Mouse (Mus musculus) ES-Bruce4 (cell line): ENCODE measurements around the gene Gm11115. TPM values are rescaled to one million over a fixed set of nuclear protein-coding genes. Genes with fewer than 3 reads are reported as not detected.

ENCODE experiments used
- H3K27ac ChIP-seq: 2 replicates; pipeline ENCODE4 v1.5.1; 2012; ENCODE audit warnings: low read length, inconsistent platforms; ENCODE audit not compliant: insufficient read depth
- H3K27me3 ChIP-seq: 2 replicates; pipeline ENCODE4 v1.6.1; 2012; ENCODE audit warnings: mild to moderate bottlenecking, low read length, inconsistent platforms; ENCODE audit not compliant: control insufficient read depth, poor library complexity, insufficient read depth, severe bottlenecking
- H3K36me3 ChIP-seq: 2 replicates; pipeline ENCODE4 v1.6.1; 2012; ENCODE audit warnings: inconsistent platforms, mild to moderate bottlenecking, low read length, moderate library complexity; ENCODE audit not compliant: control insufficient read depth, poor library complexity, insufficient read depth, severe bottlenecking
- H3K4me1 ChIP-seq: one replicate; pipeline ENCODE4 v1.8.1; 2011; ENCODE audit warnings: low read length; ENCODE audit not compliant: control insufficient read depth, insufficient read depth
- H3K4me3 ChIP-seq: 2 replicates; pipeline ENCODE4 v1.5.1; 2011; ENCODE audit warnings: low read depth, mild to moderate bottlenecking, low read length
- H3K9ac ChIP-seq: 2 replicates; pipeline ENCODE4 v1.6.1; 2012; ENCODE audit warnings: low read depth, mild to moderate bottlenecking, inconsistent platforms; ENCODE audit not compliant: poor library complexity, severe bottlenecking
- H3K9me3 ChIP-seq: replicated peaks from 2 replicates; pipeline ENCODE4 v1.6.1; 2012; ENCODE audit warnings: mild to moderate bottlenecking, low read length, inconsistent platforms; ENCODE audit not compliant: control insufficient read depth, poor library complexity, insufficient read depth, severe bottlenecking
- CTCF ChIP-seq: IDR thresholded peaks from one replicate; pipeline ENCODE4 v1.8.1; 2011; ENCODE audit warnings: low read depth, low read length
- EP300 ChIP-seq: IDR thresholded peaks from 2 replicates; pipeline ENCODE4 v1.6.1; 2011; ENCODE audit warnings: low read depth, low read length; ENCODE audit not compliant: insufficient read depth
- POLR2A ChIP-seq: IDR thresholded peaks from one replicate; pipeline ENCODE4 v1.8.1; 2011; ENCODE audit warnings: low read length; ENCODE audit not compliant: insufficient read depth
- polyA plus RNA-seq: library from polyadenylated mRNA; stranded (reverse); fragments of >200 nt; gene quantifications from 2 replicates; pipeline ENCODE4 v1.2.4, GENCODE M21; 2011; ENCODE audit warnings: low read depth; ENCODE audit not compliant: missing spikeins, insufficient read depth, insufficient read length

The Gm11115 gene
- polyA plus RNA-seq, result not detected in 2 replicates

DNA sequence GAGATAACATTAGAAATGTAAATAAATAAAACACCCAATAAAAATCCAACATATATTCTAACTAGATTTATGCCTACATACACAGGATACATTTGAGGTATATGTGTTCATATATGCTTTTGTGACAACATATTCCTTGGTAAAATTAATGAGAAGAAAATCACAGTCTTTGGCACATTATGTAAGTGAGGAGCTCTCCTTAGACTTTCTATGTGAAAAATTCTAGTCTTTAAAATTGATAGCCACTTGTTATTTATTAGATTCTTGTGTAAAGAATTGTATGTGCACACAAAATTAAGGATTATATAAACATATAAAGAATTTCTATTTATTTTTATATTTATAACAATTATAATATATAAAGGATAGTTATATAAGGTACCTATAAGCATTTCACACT is at the start of gene Gm11115:
TSS of gene Gm11115 (minus strand) at position 101 of the 400 bp plus-strand sequence.
- Histone ChIP-seq H3K9ac (no peak within 1 kb of the TSS), H3K36me3 (no peaks in the 10 kb centered on the region), H3K9me3 (peaks cover 10% of the 10 kb centered on the region), H3K4me3 (no peak within 1 kb of the TSS), H3K4me1 (no peaks in the 10 kb centered on the region), H3K27ac (no peak within 1 kb of the TSS), H3K27me3 (no peaks in the 10 kb centered on the region)
- TF ChIP-seq EP300 (no peak), CTCF (no peak), POLR2A (no peak)

DNA sequence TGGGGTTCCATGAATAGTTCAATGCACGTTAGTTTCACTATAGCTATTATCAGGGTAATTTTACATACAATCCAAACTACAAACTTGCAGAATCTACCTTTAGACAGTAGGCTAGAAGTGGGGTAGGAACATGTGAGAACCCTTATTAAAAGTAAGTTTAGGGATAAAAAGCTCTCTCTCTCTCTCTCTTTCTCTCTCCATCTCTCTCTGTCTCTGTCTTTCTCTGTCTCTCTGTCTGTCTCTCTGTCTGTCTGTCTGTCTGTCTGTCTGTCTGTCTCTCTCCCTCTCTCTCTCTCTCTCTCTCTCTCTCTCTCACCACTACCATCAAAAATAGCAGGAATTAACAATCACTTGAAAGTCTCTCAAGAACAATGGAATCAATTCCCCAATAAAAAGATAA is 42.5 kb downstream of the Gm11115 start, which contains the start of gene Gm11116:
TSS of gene Gm11116 (minus strand) at position 101 of the 400 bp plus-strand sequence.
- Histone ChIP-seq H3K9me3 (no peaks in the 10 kb centered on the region), H3K9ac (peak within 1 kb of the TSS; percentile 62), H3K4me1 (no peaks in the 10 kb centered on the region), H3K27me3 (no peaks in the 10 kb centered on the region), H3K27ac (no peak within 1 kb of the TSS), H3K4me3 (peak within 1 kb of the TSS; percentile 79), H3K36me3 (no peaks in the 10 kb centered on the region)
- no peak for TF ChIP-seq CTCF

Other genes with a start within 250 kb of the Gm11115 start
- gene Csn3, start 228.5 kb downstream of the Gm11115 start, polyA plus RNA-seq, result 1.8 and 2.2 TPM in 2 replicates
- gene 2310003L06Rik, start 184.6 kb downstream of the Gm11115 start, polyA plus RNA-seq, result not detected in 2 replicates
- not detected in 2 replicates for gene Gm28434, start 184.6 kb downstream of the Gm11115 start, polyA plus RNA-seq
- not detected in 2 replicates for gene Cabs1, start 174.7 kb downstream of the Gm11115 start, polyA plus RNA-seq
- not detected in 2 replicates for gene Smr3a, start 151.6 kb downstream of the Gm11115 start, polyA plus RNA-seq
- not detected in 2 replicates for gene Smr2, start 67.5 kb downstream of the Gm11115 start, polyA plus RNA-seq
- not detected in 2 replicates for gene Gm11116, start 42.6 kb downstream of the Gm11115 start, polyA plus RNA-seq
- not detected in 2 replicates for gene Gm7714, start 114.8 kb upstream of the Gm11115 start, polyA plus RNA-seq
- gene Prol1, start 163.2 kb upstream of the Gm11115 start, polyA plus RNA-seq, result not detected in 2 replicates
- gene Amtn, start 222.0 kb upstream of the Gm11115 start, polyA plus RNA-seq, result not detected in 2 replicates